Mouse (Mus musculus) kidney, embryonic 14.5 days (tissue): ENCODE results near the gene Gfer. TPM values are rescaled to one million over a fixed set of nuclear protein-coding genes. Genes with fewer than 3 reads are reported as not detected.

Experiments used
- ATAC-seq: fragments of 200-750 bp; cut with Nextera tagmentation; 2 replicates; pipeline ENCODE4 v1.8.0; 2017; ENCODE audit warnings: moderate number of reproducible peaks, mild to moderate bottlenecking, moderate TSS enrichment, moderate library complexity; ENCODE audit not compliant: low FRiP score, low TSS enrichment
- H3K27ac ChIP-seq: fragments of 300-500 bp; sonication (generic); 2 replicates; pipeline ENCODE4 v1.5.1; 2014; ENCODE audit warnings: low read depth, mild to moderate bottlenecking, low read length, moderate library complexity, mixed read lengths
- H3K27me3 ChIP-seq: fragments of 300-500 bp; sonication (generic); 2 replicates; pipeline ENCODE4 v1.6.1; 2014; ENCODE audit warnings: mild to moderate bottlenecking, low read length; ENCODE audit not compliant: control insufficient read depth, insufficient read depth
- H3K36me3 ChIP-seq: fragments of 300-500 bp; sonication (generic); 2 replicates; pipeline ENCODE4 v1.6.1; 2014; ENCODE audit warnings: low read length, mixed read lengths; ENCODE audit not compliant: control insufficient read depth, insufficient read depth
- H3K4me1 ChIP-seq: fragments of 300-500 bp; sonication (generic); 2 replicates; pipeline ENCODE4 v1.6.1; 2014; ENCODE audit warnings: low read length, mixed read lengths; ENCODE audit not compliant: control insufficient read depth, insufficient read depth
- H3K4me2 ChIP-seq: fragments of 300-500 bp; sonication (generic); replicated peaks from 2 replicates; pipeline ENCODE4 v1.6.1; 2014; ENCODE audit warnings: low read depth, mild to moderate bottlenecking, low read length
- H3K4me3 ChIP-seq: fragments of 300-500 bp; sonication (generic); 2 replicates; pipeline ENCODE4 v1.5.1; 2014; ENCODE audit warnings: mild to moderate bottlenecking, low read length
- H3K9ac ChIP-seq: fragments of 300-500 bp; sonication (generic); 2 replicates; pipeline ENCODE4 v1.6.1; 2014; ENCODE audit warnings: low read depth, mild to moderate bottlenecking, low read length, moderate library complexity
- H3K9me3 ChIP-seq: fragments of 300-500 bp; sonication (generic); 2 replicates; pipeline ENCODE4 v1.6.1; 2016; ENCODE audit warnings: low read length; ENCODE audit not compliant: control insufficient read depth
- WGBS: fragments of 180-500 bp; shearing (Covaris S2); extraction: QIAGEN DNeasy Blood & Tissue Kit; methylation state at CpG from one replicate; pipeline ENCODE4 v1.1.7; 2014; 5-methylcytosine and 5-hydroxymethylcytosine counted together
- polyA plus RNA-seq: library from polyadenylated mRNA; unstranded; fragments of >200 nt; fragmentation: Nextera tagmentation; extraction: Ambion mirVana; gene quantifications from 2 replicates; pipeline ENCODE4 v1.2.1, GENCODE M21; 2014

Gfer gene
- polyA plus RNA-seq, 1 experiment from 2014 or later, result 54.4 TPM

DNA sequence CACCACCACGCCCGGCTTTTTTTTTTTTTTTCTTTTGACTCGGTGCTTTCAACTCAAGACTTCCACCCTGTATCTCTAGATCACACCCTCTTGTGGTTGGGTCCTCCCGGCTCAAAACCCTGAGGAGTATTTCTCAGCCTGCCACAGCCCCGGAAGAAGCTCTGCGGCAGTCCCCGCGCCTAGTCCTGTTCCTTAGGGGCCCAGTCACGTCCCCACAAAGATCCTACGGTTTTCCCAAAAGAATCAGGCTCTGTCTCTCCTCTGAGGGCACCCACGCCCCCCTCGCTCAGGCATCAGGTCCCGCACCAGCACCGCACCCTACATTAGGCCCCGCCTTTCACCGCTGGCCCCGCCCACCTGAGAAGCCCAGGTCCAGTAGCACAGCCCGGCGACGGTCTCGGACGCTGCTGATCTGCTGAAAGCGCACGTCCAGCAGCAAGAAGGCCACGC lies 8.8 kb downstream of the Gfer start:
- 0 out of 2 replicates have a peak, but pooled peaks have one; percentile 28 for ATAC-seq
- Histone ChIP-seq H3K9ac (peak overlapping the region; percentile 34), H3K27me3 (peaks cover 42% of the 10 kb centered on the region)

DNA sequence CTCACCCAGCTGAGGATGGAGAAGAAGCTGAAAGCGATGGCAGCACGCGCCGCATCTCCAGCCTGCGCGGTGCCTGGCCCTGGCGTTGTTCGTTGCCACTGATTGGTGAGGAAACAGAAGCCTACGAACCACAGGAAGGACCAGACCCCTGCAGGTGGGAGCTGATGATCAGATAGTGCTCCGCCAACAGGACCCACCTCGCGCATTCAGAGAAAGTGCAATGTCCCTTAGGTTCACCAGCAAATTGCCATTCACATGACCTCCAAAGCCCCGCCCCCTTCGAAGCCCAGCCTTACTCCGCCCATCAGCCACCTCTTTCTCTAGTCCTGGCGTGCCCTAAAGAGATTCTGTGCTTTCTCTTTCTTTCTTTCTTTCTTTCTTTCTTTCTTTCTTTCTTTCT lies 9.4 kb downstream of the Gfer start:
- Histone ChIP-seq H3K4me1 (peaks cover 15% of the 10 kb centered on the region; the same call in 1 of the 2 replicates), H3K4me3 (peak overlapping the region; percentile 12; the same call in 1 of the 2 replicates), H3K36me3 (peaks cover 8% of the 10 kb centered on the region; the same call in 1 of the 2 replicates), H3K4me2 (0 out of 2 replicates have a peak overlapping the region, but pooled peaks have one; percentile 22), H3K9ac (no peak overlapping the region), H3K27me3 (peaks cover 42% of the 10 kb centered on the region), H3K27ac (no peak overlapping the region), H3K9me3 (no peaks in the 10 kb centered on the region)
- WGBS, result 27% methylated on average over 16 of the region's 16 CpGs
- no peak for ATAC-seq

More for the DNA sequence above, 8.8 kb downstream of the Gfer start:
- WGBS, result under 1% methylated on average over 24 of the region's 25 CpGs
- Histone ChIP-seq H3K4me3 (peak overlapping the region; percentile 37), H3K4me1 (peaks cover 15% of the 10 kb centered on the region; the same call in 1 of the 2 replicates), H3K36me3 (peaks cover 1% of the 10 kb centered on the region; the same call in 1 of the 2 replicates), H3K9me3 (no peaks in the 10 kb centered on the region), H3K27ac (no peak overlapping the region), H3K4me2 (peak overlapping the region; percentile 57)

DNA sequence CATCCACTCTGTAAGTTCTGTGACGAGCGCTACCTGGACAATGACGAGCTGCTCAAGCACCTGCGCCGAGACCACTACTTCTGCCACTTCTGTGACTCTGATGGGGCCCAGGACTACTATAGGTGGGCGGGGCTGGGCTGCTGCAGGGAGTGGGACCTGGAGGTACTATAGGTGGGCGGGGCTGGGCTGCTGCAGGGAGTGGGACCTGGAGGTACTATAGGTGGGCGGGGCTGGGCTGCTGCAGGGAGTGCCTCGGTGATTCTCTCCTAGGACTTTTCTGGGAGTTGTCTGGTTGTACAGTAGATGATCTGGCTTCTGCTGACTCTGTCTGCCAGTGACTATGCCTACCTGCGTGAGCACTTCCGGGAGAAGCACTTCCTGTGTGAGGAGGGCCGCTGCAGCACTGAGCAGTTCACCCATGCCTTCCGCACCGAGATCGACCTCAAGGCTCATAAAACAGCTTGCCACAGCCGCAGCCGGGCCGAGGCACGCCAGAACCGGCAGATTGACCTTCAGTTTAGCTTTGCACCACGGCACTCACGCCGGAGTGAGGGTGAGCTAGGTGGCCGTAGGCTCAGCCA lies 18.4 kb downstream of the Gfer start:
- no peak overlapping the region for H3K4me3 ChIP-seq
- peak; percentile 46; the same call in 1 of the 2 replicates for ATAC-seq
- H3K36me3 ChIP-seq, result peaks cover 58% of the 10 kb centered on the region
- no peaks in the 10 kb centered on the region for H3K9me3 ChIP-seq
- no peak overlapping the region for H3K4me2 ChIP-seq
- no peaks in the 10 kb centered on the region for H3K27me3 ChIP-seq
- H3K4me1 ChIP-seq, result no peaks in the 10 kb centered on the region
- no peak overlapping the region for H3K9ac ChIP-seq
- whole genome bisulfite sequencing, result 85% methylated on average over 24 of the region's 24 CpGs
- no peak overlapping the region for H3K27ac ChIP-seq

DNA sequence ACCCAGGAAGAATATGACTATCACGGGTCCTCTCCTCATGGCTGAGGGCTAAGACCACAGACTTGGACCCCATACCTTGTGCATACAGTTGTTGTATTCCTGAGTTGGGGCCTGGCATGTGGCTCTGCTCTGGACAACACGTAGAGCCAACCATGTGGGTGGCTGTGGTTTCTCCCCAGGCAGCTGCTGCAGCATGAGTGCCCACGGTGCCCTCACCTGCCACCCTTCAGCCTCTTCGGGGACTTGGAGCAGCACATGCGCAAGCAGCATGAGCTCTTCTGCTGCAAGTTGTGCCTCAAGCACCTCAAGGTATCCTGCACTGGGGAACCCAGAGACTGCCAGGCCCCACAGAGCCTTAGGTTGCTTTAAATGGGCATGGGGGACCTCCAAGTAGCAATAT lies 19.1 kb downstream of the Gfer start:
- H3K4me2 ChIP-seq, result no peak overlapping the region
- ATAC-seq, result no peak
- H3K4me1 ChIP-seq, result peaks cover 5% of the 10 kb centered on the region
- H3K27me3 ChIP-seq, result no peaks in the 10 kb centered on the region
- H3K4me3 ChIP-seq, result no peak overlapping the region
- no peak overlapping the region for H3K9ac ChIP-seq
- peaks cover 54% of the 10 kb centered on the region for H3K36me3 ChIP-seq
- H3K9me3 ChIP-seq, result no peaks in the 10 kb centered on the region
- no peak overlapping the region for H3K27ac ChIP-seq
- WGBS, result 95% methylated on average over 5 of the region's 5 CpGs

DNA sequence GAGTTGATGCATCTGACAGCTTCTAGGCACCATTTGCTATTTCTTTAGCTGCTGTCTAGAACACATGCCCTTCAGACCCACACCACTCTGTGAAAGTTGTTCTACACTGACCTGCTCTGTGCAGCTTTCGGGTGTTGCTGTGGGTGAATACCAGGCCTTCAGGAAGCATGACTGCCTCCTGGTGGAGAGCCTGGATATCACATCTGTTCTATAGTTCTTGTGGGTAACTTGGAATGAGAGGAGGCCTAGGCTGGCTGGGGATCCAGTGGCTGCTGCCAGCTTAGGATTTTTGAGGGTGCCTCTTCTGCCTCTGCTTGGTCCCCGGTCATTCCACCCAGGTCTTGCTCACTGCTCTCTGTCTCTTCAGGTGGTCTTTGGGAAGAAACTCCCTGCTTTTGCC lies 19.8 kb downstream of the Gfer start:
- Histone ChIP-seq H3K4me1 (peaks cover 12% of the 10 kb centered on the region), H3K27ac (no peak overlapping the region), H3K9ac (no peak overlapping the region), H3K27me3 (no peaks in the 10 kb centered on the region), H3K36me3 (peaks cover 47% of the 10 kb centered on the region), H3K4me3 (no peak overlapping the region), H3K4me2 (no peak overlapping the region), H3K9me3 (no peaks in the 10 kb centered on the region)
- ATAC-seq, result no peak
- WGBS, result 68% methylated on average over 2 of the region's 2 CpGs

DNA sequence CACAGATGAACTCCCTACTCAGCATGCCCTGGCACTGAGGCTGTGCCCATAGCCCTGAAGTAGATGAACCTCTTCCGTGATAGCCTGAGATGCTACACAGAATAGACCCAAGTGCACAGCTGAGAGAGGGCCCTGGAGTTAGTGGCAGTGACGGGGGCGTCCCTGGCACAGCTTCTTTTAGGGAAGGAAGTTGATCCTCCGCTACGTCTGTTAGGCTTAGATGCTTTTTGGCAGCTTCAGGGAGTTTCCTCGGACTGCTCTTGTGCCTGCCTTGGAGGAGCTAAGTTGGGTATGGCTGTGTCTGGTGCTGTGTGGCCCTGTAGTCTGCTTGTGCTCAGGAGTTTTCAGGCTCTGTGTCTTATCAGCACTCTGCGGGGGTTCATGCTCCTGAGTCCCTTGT lies 21.7 kb downstream of the Gfer start:
- H3K27me3 ChIP-seq, result no peaks in the 10 kb centered on the region
- no peak overlapping the region for H3K9ac ChIP-seq
- H3K4me2 ChIP-seq, result no peak overlapping the region
- peaks cover 28% of the 10 kb centered on the region for H3K36me3 ChIP-seq
- H3K4me3 ChIP-seq, result no peak overlapping the region
- no peak overlapping the region for H3K27ac ChIP-seq
- no peak for ATAC-seq
- WGBS, result 84% methylated on average over 7 of the region's 7 CpGs
- H3K4me1 ChIP-seq, result peaks cover 22% of the 10 kb centered on the region
- no peaks in the 10 kb centered on the region for H3K9me3 ChIP-seq

DNA sequence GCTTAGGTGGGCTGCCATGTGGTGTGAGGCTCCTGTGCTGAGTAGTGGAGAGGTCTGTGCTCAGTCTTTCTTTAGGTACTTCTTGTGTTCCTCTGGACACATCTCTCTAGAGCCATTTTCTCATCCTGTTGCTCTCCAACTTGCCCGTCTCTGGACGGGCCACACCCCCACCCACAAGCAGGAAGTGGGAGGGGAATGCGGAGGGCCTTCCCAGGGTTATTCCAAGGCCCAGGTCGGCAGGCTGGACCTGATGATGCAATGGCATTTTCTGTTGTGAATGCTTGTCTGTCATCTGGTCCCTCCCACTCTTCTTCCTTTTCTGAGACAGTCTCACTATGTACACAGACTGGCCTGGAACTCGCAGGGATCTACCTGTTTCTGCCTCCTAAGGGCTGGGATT lies 23.8 kb downstream of the Gfer start:
- Histone ChIP-seq H3K4me2 (no peak overlapping the region; the same call in 1 of the 2 replicates), H3K27me3 (no peaks in the 10 kb centered on the region), H3K36me3 (peaks cover 7% of the 10 kb centered on the region), H3K9ac (0 out of 2 replicates have a peak overlapping the region, but pooled peaks have one; percentile 32), H3K4me3 (no peak overlapping the region), H3K4me1 (peaks cover 26% of the 10 kb centered on the region), H3K9me3 (no peaks in the 10 kb centered on the region), H3K27ac (no peak overlapping the region)
- WGBS, result 18% methylated on average over 5 of the region's 5 CpGs
- ATAC-seq, result no peak

DNA sequence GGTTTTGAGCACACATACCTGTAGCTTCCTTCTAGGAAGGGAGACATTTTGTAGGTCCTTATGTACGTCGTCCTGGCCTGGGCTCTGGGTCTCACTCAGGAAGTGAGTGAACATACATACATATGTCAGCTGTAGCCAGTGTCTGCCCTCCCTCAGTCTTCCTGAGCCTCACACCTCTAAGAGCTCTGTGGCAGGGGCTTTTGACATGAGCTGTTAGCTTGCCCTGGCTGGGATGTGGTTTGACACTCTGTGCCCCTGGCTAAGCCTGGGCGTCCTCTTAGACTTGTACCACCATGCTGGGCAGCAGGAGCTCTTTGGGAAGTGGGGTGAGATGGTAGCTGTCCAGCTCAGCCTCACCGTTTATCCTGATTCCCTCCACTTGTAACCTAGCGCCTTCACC lies 24.6 kb downstream of the Gfer start:
- Histone ChIP-seq H3K27ac (no peak overlapping the region), H3K9me3 (no peaks in the 10 kb centered on the region), H3K4me3 (no peak overlapping the region), H3K27me3 (no peaks in the 10 kb centered on the region), H3K4me2 (peak overlapping the region; percentile 87), H3K4me1 (peaks cover 26% of the 10 kb centered on the region), H3K9ac (peak overlapping the region; percentile 97; the same call in 1 of the 2 replicates), H3K36me3 (no peaks in the 10 kb centered on the region; the same call in 1 of the 2 replicates)
- no peak for ATAC-seq
- 69% methylated on average over 5 of the region's 5 CpGs for WGBS

DNA sequence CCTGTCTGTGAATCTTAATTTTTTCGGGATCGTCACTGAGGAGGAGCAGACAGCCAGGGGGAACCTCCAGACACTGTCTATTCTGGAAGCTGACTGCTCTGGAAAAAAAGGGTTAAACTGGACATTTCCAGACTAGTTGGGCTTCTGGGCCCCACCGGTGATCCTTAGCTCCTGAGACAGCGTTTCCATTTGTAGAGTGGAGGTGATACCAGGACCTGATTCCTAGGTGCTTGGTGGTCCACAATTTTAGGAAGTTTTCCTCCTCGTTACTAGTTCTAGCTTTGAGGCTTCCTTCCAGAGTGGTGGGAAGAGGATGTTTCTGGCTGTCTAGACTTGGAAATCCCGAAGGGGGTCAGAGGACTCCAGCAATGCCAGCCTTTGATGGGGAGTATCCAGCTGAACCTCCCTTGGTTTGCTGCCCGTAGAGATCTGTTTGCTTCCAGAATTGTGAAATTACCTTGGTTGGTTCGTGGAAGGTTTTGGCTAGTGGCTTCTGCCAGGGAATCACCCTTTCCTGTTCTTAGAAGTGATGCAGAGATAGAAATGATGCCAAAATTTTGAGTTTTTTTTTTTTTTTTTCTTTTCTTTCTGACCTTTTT lies 25.6 kb downstream of the Gfer start:
- H3K4me3 ChIP-seq, result peak overlapping the region; percentile 98
- H3K9me3 ChIP-seq, result no peaks in the 10 kb centered on the region
- no peak for ATAC-seq

More for the DNA sequence above, 25.6 kb downstream of the Gfer start:
- Histone ChIP-seq H3K27me3 (no peaks in the 10 kb centered on the region), H3K27ac (peak overlapping the region; percentile 84; the same call in 1 of the 2 replicates), H3K36me3 (no peaks in the 10 kb centered on the region; the same call in 1 of the 2 replicates), H3K4me1 (peaks cover 26% of the 10 kb centered on the region), H3K9ac (peak overlapping the region; percentile 97), H3K4me2 (peak overlapping the region; percentile 87)
- 9% methylated on average over 8 of the region's 8 CpGs for WGBS
